Mouse (Mus musculus) G1E-ER4 (cell line): ENCODE data around the gene Rnf217. TPM values are rescaled to one million over a fixed set of nuclear protein-coding genes. Genes with fewer than 3 reads are reported as not detected.

Source experiments
- GATA1 ChIP-seq: IDR thresholded peaks from one replicate; pipeline ENCODE4 v1.8.0; 2012; ENCODE audit warnings: low read length, inconsistent platforms
- polyA plus RNA-seq: library from polyadenylated mRNA; stranded (reverse); fragments of >175 nt; gene quantifications from 2 replicates; pipeline ENCODE4 v1.2.3, GENCODE M21; 2012

Rnf217 gene
- polyA plus RNA-seq, 1 experiment: not detected

GRCm38 (mm10) chr10:31532782-31533181 is 76.2 kb downstream of the Rnf217 start:
- TF ChIP-seq GATA1: no peak

DNA sequence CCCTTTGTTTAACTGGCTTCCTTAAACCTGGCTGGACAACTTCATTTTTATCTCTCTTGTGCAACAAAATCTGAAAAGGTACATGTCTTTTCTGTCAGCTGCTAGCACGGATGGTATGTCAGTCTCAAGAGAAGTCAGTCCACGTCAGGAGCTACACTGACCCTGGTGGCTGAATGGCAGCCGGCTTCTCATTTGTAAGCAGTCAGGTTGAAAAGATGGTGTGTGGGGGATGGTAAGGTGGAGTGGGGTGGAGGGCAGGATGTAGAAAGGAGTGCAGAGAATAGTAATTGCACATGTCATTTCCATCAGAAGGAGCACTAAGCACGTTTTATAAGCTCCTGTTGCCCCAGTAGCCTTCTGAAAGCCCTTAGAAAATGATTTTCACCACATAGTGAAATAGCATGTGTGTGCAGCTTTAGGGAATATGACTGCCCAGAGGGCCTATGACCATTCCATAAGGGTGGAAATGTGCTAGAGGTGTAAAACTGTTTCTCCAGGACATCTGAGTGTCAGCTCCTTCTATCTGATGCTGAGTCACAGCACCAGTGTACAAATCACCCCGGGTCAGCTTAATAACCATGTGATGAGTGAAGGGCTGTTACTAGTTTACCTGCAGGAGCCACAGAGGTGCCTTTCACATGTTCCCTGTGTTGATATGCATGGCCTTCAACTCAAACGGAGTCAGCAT is 80.5 kb downstream of the Rnf217 start:
- no peak for TF ChIP-seq GATA1

DNA sequence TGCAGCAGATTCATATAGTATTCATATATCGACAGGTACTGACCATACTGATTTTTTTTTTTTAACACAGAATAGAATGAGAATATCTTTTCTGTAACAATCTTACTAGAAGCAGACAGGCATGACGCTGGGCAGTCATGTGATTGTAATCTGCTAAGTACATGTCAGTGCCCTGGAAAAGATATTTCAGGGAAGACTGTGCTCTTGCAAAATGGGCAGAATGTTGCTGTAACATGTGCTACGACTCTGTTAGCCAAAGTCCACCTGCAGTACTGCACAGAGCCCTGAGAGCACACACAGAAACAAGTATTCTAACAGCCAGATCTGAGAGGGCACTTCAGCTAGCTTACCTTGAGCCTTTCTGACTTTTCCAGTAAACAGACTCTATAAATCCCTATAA is 83.3 kb downstream of the Rnf217 start:
- TF ChIP-seq GATA1: no peak

DNA sequence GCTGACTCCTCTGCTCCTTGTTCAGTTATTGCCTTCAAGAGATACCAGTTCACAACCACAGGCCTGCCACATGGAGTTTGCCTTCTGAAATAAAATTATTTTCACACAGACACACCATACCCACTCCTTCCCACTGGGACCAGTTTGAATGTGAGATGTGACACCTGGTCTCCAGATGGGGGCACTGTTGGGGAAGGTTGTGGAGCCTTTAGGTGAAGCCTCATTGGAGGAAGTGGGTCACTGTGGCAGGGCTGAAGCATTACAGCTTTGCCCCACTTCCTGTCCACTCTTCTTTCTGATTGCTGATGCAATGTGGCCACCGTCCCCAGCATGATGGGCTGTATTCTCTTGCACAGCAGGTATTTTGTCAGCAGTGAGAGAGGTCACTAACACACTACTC is 89.6 kb downstream of the Rnf217 start:
- no peak for TF ChIP-seq GATA1

- no peak for TF ChIP-seq GATA1
Measured at GRCm38 (mm10) chr10:31518210-31518609, 90.8 kb downstream of the Rnf217 start.

DNA sequence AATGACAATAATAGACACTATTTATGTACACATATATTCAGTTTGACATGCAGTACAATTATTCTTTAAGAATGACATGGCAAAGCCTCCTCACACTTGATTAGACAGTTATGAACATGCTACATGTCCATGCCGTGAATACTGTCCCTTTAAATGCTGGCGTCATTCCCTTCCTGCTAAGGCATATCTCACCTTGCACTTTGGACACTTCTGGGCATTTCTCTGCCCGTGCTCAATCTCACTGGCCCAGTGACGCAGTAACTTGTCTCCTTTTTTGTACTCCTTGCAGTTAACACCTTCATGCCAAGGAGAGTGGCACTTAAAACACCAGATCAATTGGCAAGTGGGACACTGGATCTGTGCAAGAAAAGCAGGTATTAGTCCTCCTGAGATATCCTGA is 91.8 kb downstream of the Rnf217 start:
- TF ChIP-seq GATA1: no peak

GRCm38 (mm10) chr10:31515897-31516296 is 93.1 kb downstream of the Rnf217 start:
- TF ChIP-seq GATA1: no peak

GRCm38 (mm10) chr10:31504134-31504551 is 104.8 kb downstream of the Rnf217 start:
- TF ChIP-seq GATA1: no peak

GRCm38 (mm10) chr10:31503542-31504133 is 105.3 kb downstream of the Rnf217 start:
- no peak for TF ChIP-seq GATA1

GRCm38 (mm10) chr10:31501644-31502043 is 107.3 kb downstream of the Rnf217 start:
- TF ChIP-seq GATA1: no peak

DNA sequence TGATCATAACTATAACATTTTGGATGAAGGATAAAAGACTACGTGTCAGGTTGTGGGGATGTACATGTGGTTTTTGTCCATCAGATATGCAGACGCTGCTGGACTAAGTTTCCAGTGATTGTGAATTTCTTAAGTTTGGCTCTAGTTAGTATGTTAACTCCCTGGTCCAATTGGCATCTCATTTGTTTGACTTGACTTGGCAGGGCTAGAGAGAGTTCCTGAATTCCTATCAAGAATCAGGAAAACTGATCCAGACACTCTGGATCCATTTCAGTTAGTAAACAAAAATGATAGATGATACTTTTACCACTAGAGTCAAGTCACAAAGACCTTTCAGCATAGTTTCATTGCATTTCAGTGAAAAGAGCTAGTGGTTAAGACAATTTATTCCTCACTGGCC is 112.1 kb downstream of the Rnf217 start:
- TF ChIP-seq GATA1: no peak

DNA sequence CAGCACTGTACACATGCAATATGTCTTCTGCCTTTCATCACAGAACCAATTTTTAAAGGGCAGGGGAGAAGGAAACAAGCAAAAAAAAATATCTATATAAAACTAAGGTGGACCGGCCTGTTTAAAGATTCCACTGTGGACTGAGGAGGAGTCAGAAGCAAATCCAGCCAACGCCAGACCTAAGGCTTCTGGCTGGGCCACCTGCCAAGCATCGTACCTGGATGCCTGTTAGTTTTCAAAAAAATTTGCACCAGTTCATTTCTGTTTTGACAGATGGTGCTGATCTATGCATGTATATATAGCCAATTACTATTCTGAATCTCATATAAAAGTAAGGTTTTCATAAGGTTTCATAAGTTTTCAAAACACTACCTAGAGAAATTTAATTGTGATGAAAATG is 113.2 kb downstream of the Rnf217 start:
- TF ChIP-seq GATA1: no peak

- no peak for TF ChIP-seq GATA1
Measured at GRCm38 (mm10) chr10:31494296-31494695, 114.7 kb downstream of the Rnf217 start.

- no peak for TF ChIP-seq GATA1
Measured at GRCm38 (mm10) chr10:31467043-31467898, 141.7 kb downstream of the Rnf217 start.

DNA sequence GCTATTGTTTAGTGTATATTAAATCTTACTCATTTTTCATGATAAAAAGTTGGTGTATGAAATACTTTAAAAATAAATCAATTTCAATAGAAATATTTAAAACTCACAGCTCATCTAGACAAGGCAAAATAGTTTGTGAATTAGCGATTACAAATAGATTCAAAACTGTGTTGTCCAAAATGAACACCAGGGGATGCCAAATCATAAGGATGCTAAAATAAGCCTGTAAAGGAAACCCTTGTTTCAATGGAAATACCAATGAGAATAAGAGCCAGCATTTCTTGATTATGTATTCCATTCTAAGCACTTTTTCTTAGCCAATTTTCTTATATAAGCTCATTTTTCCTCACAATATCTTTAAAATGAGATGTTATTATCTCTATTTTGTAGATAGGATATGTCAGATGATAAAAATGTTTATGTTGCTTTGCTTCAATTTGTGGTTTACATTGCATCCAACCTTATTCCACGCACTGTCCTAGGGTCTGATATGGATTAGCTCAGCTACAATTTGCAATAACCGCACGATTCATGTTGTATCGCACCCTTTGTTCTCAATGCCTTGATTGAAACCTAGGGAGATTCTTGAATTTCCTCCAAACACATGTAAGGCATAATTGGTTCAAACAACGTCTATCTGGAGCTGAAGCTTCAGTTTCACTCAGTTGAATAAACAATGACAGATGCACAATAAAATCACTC is 143.0 kb downstream of the Rnf217 start:
- TF ChIP-seq GATA1: no peak

DNA sequence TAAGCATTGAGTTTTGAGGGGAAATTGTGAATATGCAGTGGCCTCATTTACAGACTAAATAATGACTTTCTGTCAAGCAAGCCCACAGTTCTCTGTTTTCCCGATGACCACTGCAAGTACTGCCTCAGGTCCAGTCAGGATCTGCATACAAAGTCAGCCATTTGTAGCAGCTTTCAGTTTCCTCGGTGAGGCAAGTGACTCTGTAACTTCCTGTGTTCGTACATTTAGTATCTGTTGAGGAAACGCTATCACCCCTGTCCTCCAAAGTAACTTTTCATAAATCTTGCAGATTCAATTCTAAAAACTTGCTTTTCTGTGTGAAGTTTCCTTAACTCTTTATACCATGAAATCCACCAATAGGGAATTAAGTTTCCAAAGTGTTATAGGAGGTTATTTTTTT is 143.6 kb downstream of the Rnf217 start:
- no peak for TF ChIP-seq GATA1

GRCm38 (mm10) chr10:31463044-31463443 is 145.9 kb downstream of the Rnf217 start:
- no peak for TF ChIP-seq GATA1
